Mouse (Mus musculus) heart, adult 2 months (tissue): ENCODE data around the gene Arhgap31.
A peak's percentile ranks its signal among the peaks of the same experiment; 100 is the strongest.

ENCODE experiments used
- CTCF ChIP-seq: fragments of 200-600 bp; IDR thresholded peaks from 2 replicates; pipeline ENCODE4 v1.8.1; 2022; ENCODE audit warnings: antibody characterized with exemption, mild to moderate bottlenecking, moderate library complexity
- EP300 ChIP-seq: fragments of 200-500 bp; IDR thresholded peaks from 2 replicates; pipeline ENCODE4 v1.6.1; 2011; ENCODE audit warnings: low read depth, low read length, control low read depth; ENCODE audit not compliant: insufficient read depth
- POLR2A ChIP-seq: fragments of 200-500 bp; IDR thresholded peaks from 2 replicates; pipeline ENCODE4 v1.6.1; 2011; ENCODE audit warnings: mild to moderate bottlenecking, low read depth, low read length, control low read depth; ENCODE audit not compliant: insufficient read depth

- TF ChIP-seq POLR2A (no peak), CTCF (peak; percentile 98), EP300 (0 out of 2 replicates have a peak, but pooled peaks have one; percentile 51)
These were observed 80.9 kb downstream of the Arhgap31 start for GRCm38 (mm10) chr16:38632147-38632546.
